Mouse (Mus musculus) ES-CJ7 (cell line): Measurements from ENCODE around the gene Ercc2.
A peak's percentile ranks its signal among the peaks of the same experiment; 100 is the strongest.

Experiments used
- DNase-seq: peaks from one replicate; pipeline ENCODE4 v3.0.0; 2011; ENCODE audit warnings: low read depth, low spot score

Gene Ercc2

DNA sequence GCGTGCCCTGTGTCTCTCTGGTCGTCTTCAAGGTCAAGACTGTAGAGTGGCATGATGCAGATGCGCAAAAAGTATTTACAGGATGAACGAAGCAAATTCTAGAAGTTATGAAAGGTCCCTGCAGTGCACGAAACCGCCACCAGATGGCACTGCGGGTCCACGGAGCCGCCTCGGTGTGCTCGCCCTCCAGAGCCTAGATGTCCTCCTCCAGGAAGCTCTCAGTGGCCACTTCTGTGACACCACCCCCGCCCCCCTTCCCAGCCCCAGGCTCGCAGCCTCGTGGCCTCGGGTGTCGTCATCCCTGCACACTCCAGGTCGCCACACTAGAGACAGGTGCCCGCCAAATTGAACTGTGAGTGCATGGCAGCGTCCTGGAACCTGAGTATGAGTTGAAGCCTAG is 23.6 kb downstream of the Ercc2 start:
- peak; percentile 70 for DNase-seq

DNA sequence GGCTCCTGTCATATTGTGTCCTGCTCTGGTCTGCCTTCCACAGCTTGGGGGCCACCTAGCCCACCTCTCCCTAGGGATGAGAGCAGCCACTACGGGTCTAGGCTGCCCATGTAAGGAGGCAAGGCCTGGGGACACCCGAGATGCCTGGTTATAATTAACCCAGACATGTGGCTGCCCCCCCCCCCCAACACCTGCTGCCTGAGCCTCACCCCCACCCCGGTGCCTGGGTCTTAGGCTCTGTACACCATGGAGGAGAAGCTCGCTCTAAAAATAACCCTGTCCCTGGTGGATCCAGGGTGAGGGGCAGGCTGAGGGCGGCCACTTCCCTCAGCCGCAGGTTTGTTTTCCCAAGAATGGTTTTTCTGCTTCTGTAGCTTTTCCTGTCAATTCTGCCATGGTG is 27.9 kb downstream of the Ercc2 start:
- DNase-seq: no peak

DNA sequence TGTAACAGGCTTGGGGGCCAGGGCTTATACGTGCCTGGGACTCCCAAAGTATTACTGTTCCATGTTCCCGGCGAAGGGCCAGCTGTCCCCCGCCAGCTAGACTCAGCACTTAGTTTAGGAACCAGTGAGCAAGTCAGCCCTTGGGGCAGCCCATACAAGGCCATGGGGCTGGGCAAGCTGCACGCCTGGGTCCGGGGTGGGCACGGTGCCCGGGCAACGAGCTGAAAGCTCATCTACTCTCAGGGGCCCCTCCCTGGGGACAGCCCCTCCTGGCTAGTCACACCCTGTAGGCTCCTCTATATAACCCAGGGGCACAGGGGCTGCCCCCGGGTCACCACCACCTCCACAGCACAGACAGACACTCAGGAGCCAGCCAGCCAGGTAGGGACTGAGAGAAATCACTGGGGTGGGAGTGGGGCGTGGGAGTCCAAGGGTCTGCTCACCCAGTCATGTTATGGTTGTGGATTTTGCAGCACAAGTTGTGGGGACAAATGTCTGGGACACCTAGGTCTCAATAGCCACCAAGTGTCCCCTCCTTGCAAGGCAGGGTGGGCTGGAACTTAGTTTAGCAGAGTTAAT is 29.0 kb downstream of the Ercc2 start:
- no peak for DNase-seq

DNA sequence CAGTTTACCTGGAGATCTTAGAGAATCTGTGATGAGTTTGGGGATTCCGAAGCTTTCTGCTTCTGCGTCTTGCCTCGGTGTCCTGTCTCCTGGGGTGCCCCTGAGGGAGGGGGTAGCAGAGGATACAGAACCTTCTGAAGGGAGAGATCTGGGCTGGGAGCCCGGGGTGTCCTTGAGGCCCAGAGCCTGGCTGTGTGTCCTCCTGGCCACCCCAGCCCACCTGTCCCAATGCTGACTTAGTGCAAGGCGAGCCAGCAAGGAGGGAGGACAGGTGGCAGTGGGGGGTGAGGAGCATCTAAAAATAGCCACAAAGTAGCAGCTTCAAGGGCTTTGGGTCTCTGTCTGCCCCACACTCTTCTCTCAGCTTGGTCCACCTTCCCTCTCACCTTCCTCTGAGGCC is 30.0 kb downstream of the Ercc2 start:
- no peak for DNase-seq

DNA sequence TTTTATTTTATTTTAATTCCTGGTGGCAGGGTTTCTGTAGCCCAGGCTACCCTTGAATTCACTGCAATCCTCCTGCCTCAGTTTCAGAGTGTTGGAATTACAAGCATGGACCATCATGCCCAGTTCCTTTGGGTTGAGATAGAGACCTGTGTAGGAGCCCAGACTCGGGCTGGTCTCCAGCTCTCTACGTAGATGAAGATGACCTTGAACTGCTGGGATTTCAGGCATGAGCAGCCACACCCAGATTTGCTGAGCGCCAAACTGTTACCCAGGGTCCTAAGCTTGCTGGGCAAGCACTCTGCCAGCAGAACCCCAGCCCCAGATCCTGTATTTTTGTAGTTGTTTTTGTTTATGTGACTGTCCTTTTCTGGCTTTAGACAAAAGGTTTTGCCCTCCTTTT is 31.7 kb downstream of the Ercc2 start:
- peak; percentile 47 for DNase-seq

DNA sequence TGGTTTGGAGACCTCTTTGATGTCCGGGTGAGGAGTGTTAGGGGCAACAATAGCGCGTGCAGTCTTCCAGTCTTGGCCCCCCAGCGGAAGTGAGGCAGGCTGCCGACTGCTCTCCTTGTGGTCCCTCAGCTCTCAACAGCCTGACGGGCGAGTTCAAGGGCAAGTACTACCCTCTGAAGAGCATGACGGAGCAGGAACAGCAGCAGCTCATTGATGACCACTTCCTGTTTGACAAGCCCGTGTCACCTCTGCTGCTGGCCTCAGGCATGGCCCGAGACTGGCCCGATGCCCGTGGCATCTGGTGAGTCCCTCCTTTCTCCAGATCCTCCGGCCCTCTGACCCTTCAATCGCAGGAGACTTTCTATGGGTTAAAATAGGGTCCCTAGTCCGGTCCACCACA is 34.8 kb downstream of the Ercc2 start:
- no peak for DNase-seq

DNA sequence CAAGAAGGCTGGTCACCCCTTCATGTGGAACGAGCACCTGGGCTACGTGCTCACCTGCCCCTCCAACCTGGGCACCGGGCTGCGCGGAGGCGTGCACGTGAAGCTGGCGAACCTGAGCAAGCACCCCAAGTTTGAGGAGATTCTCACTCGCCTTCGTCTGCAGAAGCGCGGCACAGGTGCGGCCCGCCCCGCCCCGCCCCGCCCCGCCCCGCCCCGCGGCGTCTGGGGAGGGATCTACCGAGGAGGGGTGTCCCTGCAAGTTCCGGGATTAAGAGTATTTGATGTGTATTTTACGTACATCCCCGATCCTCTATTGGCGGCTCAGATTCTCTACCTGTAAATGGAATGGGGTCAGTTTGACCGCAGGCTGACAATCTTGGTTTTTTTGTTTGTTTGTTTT is 38.3 kb downstream of the Ercc2 start:
- DNase-seq: no peak

DNA sequence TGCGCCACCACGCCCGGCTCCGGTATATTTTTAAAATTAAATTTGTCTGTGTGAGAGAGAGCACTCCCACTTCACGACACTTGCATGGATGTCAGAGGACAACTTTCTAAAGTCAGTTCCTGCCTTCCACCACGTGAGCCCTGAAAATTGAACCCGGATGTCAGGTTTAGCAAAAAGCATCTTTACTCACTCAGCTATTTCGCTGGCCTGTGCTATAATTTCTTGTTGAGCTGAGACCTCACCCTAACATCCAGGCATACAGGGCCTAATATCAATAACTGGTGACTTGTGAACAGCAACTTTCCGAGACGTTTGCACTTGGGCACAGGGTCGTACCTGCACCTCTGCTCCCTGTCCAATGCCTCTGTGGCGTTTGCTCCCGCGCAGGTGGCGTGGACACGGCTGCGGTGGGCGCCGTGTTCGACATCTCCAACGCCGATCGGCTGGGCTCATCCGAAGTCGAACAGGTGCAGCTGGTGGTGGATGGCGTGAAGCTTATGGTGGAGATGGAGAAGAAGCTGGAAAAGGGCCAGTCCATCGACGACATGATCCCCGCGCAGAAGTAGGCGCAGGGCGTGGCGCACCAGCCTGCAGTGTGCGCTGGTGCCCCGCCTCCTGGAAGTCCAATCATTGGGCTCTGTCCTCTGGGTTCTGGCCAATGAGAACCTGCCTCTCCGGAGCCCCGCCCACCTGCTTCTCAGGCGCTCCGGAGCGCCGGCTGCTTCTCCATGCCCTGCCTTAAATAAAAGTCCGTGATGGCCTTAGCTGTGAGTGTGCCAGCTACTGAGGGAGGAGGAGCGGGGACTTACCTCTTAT is 39.2 kb downstream of the Ercc2 start:
- DNase-seq: peak; percentile 89

DNA sequence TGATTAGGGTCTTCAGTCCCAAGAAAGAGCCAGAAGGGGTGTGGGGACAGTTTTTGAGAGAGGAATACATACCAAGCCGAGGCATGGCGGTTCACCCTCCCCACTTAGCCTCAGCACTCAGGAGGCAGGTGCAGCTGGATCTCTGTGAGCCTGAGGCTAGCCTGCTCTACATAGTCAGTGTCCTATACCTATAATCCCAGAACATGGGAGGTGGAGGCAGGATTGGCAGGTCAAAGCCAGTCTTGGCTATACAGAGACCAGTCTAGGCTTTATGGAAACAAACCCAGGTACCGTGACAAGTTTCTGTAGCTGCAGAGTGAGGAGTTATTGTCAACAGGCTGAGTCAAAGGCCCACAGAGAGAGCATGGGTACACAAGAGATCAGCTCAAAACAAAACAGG is 41.3 kb downstream of the Ercc2 start:
- DNase-seq: no peak

DNA sequence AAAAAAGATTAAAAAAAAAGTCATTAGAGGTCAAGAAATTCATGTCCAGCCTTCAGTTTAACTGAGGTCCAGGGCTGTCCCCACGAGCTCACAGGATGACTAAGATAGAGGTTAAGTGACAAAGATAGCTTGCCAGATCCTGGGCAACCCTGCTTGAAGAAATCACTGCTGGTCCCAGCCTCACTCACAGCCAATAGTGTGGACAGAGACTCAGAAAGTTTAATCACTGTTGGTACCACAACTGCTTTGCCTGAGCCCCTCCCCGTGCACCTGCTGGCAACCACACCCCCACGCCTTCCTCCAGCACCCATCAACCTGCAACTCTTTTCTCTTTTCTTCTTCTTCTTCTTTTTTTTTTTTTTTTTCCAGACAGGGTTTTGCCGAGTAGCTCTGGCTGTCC is 42.2 kb downstream of the Ercc2 start:
- no peak for DNase-seq

DNA sequence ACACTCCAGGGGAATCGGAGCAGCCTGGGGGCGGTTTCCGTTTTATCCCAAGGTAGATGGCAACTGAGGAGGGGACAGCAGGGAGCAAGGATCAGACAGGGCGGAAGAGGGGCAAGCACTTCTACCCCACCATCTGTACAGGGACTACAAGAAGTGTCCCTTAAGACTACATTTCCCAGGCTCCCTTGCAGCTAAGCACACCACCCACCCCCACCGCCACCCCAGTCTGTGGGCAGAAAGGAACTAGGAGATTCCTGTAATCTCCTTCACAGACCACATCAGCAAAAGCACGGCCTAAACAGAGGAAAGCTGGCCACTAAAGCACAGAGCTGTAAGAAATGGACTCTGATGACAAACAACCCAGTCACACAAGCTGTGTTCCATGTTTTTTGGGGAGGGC is 44.5 kb downstream of the Ercc2 start:
- DNase-seq: no peak

DNA sequence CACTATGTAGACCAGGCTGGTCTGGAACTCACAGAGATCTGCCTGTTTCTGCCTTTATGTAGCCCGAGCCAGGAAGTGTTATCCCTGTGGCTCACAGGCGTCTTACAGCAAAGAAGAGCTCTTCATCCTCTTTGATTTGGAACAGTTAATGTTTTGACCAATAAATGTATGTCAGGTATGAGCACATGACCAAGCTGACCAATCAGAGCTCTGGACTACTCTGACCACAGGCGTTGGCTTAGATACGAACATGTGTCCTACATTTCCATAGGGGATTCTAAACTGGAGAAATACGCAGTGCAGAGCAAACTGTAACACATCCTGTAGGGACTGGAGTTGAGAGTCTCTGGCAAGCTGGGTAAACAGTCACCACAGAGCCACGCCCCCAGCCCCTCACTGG is 45.1 kb downstream of the Ercc2 start:
- peak; percentile 58 for DNase-seq

DNA sequence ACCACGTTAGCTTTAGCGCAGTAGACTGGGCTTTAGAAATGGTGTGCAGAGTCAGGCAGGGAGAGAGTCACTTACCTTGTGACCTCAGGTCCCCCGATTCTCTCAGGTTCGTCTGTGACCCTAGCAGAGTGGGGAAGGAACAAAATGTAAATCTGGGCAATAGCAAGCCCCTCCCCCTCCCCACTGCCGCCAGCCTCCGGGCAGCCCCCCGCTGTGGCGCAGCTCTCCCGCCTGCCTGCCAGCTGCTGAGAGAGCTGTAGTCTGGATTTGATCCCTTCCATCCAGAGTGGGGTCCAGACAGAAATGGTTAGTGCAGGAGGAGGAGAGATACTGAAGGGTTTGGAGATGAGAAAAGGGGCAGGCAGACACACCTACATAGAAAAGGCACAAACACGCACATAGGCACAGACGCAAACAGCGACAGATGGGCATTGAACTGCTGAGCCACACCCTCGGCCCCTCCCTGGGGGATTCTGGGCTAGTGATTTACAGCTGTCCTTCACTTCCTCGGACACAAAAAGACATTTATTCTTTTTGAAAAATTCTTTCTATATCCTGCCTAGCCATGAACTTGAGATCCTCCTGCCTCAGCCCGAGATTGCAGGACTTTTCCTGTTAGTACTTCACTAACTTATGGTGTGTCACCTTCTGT is 46.3 kb downstream of the Ercc2 start:
- no peak for DNase-seq

DNA sequence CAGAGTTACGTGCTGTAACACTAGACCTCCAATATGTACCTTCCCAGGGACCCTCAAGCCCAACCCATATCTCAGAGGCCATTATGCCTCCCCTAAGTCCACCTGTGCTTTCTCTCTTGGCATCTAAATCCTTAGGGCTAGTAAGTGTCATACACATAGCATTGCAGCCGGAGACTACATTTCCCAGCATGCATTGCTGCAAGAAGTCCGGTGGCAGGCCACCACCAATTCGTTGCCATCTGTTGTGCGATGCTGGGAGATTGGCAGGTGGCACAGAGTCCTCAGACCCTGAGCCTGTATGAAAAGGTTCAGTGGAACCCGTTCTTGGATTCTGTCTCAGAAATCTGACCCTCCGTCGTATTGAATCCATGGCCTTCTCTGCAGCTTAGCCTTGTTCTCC is 47.9 kb downstream of the Ercc2 start:
- DNase-seq: peak; percentile 58

DNA sequence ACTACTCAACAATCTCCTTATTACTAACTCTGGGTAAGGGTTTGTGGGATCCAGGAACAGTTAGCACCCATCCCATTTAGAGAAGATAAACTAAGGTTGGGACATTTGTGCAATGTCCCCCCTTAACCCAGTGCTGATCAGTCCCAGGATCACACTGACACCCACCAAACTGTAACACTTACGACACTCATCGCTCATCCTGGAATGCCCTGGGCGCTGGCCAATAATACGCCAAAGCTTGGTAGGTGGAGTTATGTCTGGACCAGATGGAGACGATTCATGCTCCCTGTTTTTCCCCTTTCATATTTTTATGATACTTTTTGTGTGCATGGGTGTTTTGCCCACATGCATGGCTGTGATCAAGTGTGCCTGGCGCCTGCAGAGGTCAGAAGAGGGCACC is 48.6 kb downstream of the Ercc2 start:
- no peak for DNase-seq

DNA sequence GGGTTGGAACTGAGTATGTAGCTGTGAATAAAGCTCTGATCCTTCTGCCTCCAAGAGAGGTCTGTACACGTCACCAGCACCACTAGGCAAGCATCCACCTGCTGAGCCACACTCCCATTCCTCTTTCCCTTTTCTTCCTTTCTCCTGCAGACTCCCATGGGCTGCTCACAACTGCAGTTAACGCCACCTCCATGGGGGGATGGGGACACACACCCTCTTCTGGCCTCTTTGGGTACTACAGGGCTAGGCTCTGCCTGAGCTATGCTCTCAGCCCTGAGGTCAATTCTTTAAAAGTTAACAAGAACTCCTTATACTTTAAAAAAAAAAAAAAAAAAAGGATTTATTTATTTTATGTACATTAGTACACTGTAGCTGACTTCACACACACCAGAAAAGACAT is 50.7 kb downstream of the Ercc2 start:
- DNase-seq: peak; percentile 56

DNA sequence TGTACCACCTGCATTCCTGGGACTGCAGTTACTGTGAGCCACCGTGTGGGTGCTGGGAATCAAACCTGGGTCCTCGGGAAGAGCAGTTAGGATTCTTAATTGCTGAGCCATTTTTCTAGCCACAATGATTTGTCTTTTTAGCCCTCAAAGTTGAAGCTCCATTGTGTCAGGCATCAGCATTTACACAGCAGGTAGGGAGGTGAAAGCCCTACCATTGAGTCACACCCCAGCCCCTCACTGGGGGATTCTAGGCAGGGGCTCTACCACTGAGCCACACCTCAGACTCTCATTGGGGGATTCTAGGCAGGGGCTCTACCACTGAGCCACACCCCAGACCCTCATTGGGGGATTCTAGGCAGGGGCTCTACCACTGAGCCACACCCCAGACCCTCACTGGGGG is 54.5 kb downstream of the Ercc2 start:
- peak; percentile 68 for DNase-seq

DNA sequence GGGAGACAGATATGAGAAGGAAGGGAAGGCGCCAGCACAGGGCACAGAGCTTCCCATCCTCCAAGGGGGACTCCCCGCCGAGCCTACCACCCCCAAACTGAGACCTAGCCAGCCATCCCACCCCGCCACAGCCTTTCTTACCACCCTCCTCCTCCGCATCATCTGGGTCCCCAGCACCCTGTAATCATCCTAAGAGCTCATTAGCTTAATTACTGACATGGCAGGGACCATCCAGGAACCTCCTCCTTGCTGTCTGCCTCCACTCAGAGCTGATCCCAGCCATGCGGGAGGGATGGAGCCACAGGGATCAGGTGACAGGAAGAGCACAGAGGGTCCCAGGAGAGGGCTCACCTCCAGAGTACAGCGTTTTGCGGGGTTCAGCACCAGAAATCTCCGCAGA is 55.2 kb downstream of the Ercc2 start:
- DNase-seq: no peak

DNA sequence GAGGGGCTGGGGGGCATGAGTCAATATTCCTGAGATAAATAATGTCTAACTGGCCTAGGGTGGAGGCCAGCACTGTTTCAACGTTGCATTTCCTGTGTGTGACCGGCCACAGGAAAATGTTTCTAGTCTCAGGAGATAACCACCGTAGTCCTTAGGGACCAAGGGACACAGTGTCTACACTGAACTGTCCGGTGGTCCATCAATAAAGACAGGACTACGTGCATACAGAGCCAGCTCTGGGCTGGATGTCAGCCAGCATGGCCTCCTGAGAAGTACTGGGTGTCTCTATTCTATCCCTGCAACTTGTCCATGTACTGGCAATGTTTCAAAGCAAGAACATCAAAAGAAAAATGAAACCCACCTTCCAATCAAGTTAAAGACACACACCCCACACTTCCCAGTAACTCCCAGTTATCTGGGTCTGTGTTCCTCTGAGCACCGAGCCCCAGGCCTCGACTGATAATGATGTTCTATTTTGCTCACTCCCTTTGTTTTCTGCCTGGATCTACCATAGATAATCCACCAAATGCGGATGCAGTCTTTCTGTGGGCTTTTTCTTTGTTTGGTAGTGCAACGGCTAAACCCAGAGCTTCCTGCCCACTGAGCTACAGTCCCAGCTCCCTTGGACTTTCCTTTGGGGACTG is 59.8 kb downstream of the Ercc2 start:
- DNase-seq: no peak

DNA sequence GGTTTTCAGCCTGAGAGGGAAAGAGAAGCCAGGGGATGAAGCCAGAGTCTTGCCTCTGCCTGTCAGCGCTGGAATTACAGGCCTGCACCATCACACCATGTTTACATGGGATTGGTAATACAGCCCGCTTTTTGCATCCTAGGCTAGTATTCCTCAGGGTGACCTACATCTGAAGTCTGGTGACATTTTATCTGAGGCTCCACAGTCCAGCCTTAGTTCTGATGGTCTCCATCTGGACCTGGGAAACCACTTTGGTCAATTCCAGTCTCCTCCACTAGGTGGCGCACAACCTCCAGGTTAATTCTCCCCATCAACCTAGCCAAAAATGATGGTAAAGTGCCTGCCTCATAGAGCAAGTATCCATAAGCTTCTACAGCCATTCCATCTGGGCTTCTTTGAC is 61.5 kb downstream of the Ercc2 start:
- peak; percentile 63 for DNase-seq

DNA sequence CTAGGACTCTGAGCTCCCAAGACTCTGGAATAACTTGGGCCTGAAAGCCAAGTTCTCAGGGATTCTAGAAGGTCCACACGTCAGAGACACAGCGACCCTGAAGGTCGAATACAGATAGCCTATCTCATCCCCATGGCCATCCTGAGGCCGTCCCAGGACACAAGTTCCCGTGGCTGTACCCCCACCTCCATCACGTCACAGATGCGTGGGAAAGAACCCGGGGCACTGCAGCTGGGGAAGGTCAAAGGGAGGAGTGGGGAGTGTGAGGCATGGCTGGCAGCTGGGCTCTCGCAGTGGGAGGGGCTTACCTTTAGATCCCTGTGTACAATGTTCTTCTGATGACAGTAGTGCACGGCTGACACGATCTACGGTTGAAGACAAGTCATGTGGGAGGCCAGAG is 63.0 kb downstream of the Ercc2 start:
- no peak for DNase-seq
